Mouse (Mus musculus): Measurements from ENCODE around the gene Ptprs. TPM values are rescaled to one million over a fixed set of nuclear protein-coding genes. Genes with fewer than 3 reads are reported as not detected.
"Not testable (repeated sequence)": the region's sequence is repeated elsewhere in the genome, so short reads cannot be mapped to it uniquely, and the experiment has no call there.

Gene Ptprs
- polyA plus RNA-seq, 1 experiment from 2014 or later, result 111 TPM

GRCm38 (mm10) chr17:56502526-56502925 lies 26.2 kb upstream of the Ptprs start:
- Histone ChIP-seq H3K4me1 (ENCODE audit: control insufficient read depth, insufficient read depth, low read length) (peaks cover 3% of the 10 kb centered on the region; the same call in 1 of the 2 replicates), H3K9me3 (ENCODE audit: control insufficient read depth, low read depth, low read length) (no peaks in the 10 kb centered on the region), H3K36me3 (ENCODE audit: control insufficient read depth, insufficient read depth, low read length) (no peaks in the 10 kb centered on the region), H3K27ac (ENCODE audit: low read length) (no peak overlapping the region), H3K4me3 (ENCODE audit: low read depth, low read length) (no peak overlapping the region), H3K4me2 (replicated peaks; ENCODE audit: low read depth, low read length) (no peak overlapping the region), H3K27me3 (ENCODE audit: control insufficient read depth, insufficient read depth, low read length) (no peaks in the 10 kb centered on the region), H3K9ac (replicated peaks; ENCODE audit: low read depth, low read length) (no peak overlapping the region)
- WGBS, result 31% methylated on average over 9 of the region's 9 CpGs
- no peak for ATAC-seq (ENCODE audit: insufficient number of reproducible peaks, insufficient read depth, low FRiP score, low read depth)

GRCm38 (mm10) chr17:56501635-56502400 lies 25.5 kb upstream of the Ptprs start:
- H3K27ac ChIP-seq (ENCODE audit: low read length); H3K27me3 ChIP-seq (ENCODE audit: control insufficient read depth, insufficient read depth, low read length); H3K4me1 ChIP-seq (ENCODE audit: control insufficient read depth, insufficient read depth, low read length); H3K9ac ChIP-seq (replicated peaks; ENCODE audit: low read depth, low read length); H3K36me3 ChIP-seq (ENCODE audit: control insufficient read depth, insufficient read depth, low read length); H3K4me3 ChIP-seq (ENCODE audit: low read depth, low read length); ATAC-seq (ENCODE audit: insufficient number of reproducible peaks, insufficient read depth, low FRiP score, low read depth); H3K9me3 ChIP-seq (ENCODE audit: control insufficient read depth, low read depth, low read length); H3K4me2 ChIP-seq (replicated peaks; ENCODE audit: low read depth, low read length): not testable (repeated sequence)
- 54% methylated on average over 2 of the region's 2 CpGs for WGBS

GRCm38 (mm10) chr17:56499229-56499628 lies 22.9 kb upstream of the Ptprs start:
- no peak overlapping the region for H3K4me2 ChIP-seq (replicated peaks; ENCODE audit: low read depth, low read length)
- ATAC-seq (ENCODE audit: insufficient number of reproducible peaks, insufficient read depth, low FRiP score, low read depth), result no peak
- H3K27ac ChIP-seq (ENCODE audit: low read length), result no peak overlapping the region
- H3K4me1 ChIP-seq (ENCODE audit: control insufficient read depth, insufficient read depth, low read length), result no peaks in the 10 kb centered on the region
- H3K9ac ChIP-seq (replicated peaks; ENCODE audit: low read depth, low read length), result no peak overlapping the region
- no peak overlapping the region for H3K4me3 ChIP-seq (ENCODE audit: low read depth, low read length)
- WGBS, result 77% methylated on average over 5 of the region's 5 CpGs
- no peaks in the 10 kb centered on the region for H3K27me3 ChIP-seq (ENCODE audit: control insufficient read depth, insufficient read depth, low read length)
- H3K36me3 ChIP-seq (ENCODE audit: control insufficient read depth, insufficient read depth, low read length), result no peaks in the 10 kb centered on the region
- peaks cover 15% of the 10 kb centered on the region for H3K9me3 ChIP-seq (ENCODE audit: control insufficient read depth, low read depth, low read length)

- Histone ChIP-seq H3K4me2 (replicated peaks; ENCODE audit: low read depth, low read length) (no peak overlapping the region), H3K9me3 (ENCODE audit: control insufficient read depth, low read depth, low read length) (peaks cover 35% of the 10 kb centered on the region), H3K9ac (replicated peaks; ENCODE audit: low read depth, low read length) (no peak overlapping the region), H3K27ac (ENCODE audit: low read length) (no peak overlapping the region), H3K36me3 (ENCODE audit: control insufficient read depth, insufficient read depth, low read length) (no peaks in the 10 kb centered on the region), H3K4me1 (ENCODE audit: control insufficient read depth, insufficient read depth, low read length) (no peaks in the 10 kb centered on the region), H3K4me3 (ENCODE audit: low read depth, low read length) (no peak overlapping the region), H3K27me3 (ENCODE audit: control insufficient read depth, insufficient read depth, low read length) (no peaks in the 10 kb centered on the region)
- no peak for ATAC-seq (ENCODE audit: insufficient number of reproducible peaks, insufficient read depth, low FRiP score, low read depth)
- 66% methylated on average over 2 of the region's 2 CpGs for WGBS
Observed at GRCm38 (mm10) chr17:56494480-56494879, 18.2 kb upstream of the Ptprs start.

- Histone ChIP-seq H3K9me3 (ENCODE audit: control insufficient read depth, low read depth, low read length) (peaks cover 35% of the 10 kb centered on the region), H3K27ac (ENCODE audit: low read length) (no peak overlapping the region), H3K36me3 (ENCODE audit: control insufficient read depth, insufficient read depth, low read length) (no peaks in the 10 kb centered on the region), H3K9ac (replicated peaks; ENCODE audit: low read depth, low read length) (no peak overlapping the region), H3K4me2 (replicated peaks; ENCODE audit: low read depth, low read length) (no peak overlapping the region), H3K4me1 (ENCODE audit: control insufficient read depth, insufficient read depth, low read length) (no peaks in the 10 kb centered on the region), H3K4me3 (ENCODE audit: low read depth, low read length) (no peak overlapping the region), H3K27me3 (ENCODE audit: control insufficient read depth, insufficient read depth, low read length) (no peaks in the 10 kb centered on the region)
- 99% methylated on average over 2 of the region's 2 CpGs for WGBS
- no peak for ATAC-seq (ENCODE audit: insufficient number of reproducible peaks, insufficient read depth, low FRiP score, low read depth)
Observed at GRCm38 (mm10) chr17:56493841-56494240, 17.6 kb upstream of the Ptprs start.

GRCm38 (mm10) chr17:56490438-56491152 lies 14.3 kb upstream of the Ptprs start:
- H3K4me3 ChIP-seq (ENCODE audit: low read depth, low read length), result no peak overlapping the region
- 82% methylated on average over 7 of the region's 7 CpGs for WGBS
- H3K9me3 ChIP-seq (ENCODE audit: control insufficient read depth, low read depth, low read length), result peaks cover 30% of the 10 kb centered on the region
- ATAC-seq (ENCODE audit: insufficient number of reproducible peaks, insufficient read depth, low FRiP score, low read depth), result no peak
- H3K27ac ChIP-seq (ENCODE audit: low read length), result no peak overlapping the region
- no peak overlapping the region for H3K4me2 ChIP-seq (replicated peaks; ENCODE audit: low read depth, low read length)
- 0 out of 2 replicates have a peak, but pooled peaks cover 6% of the 10 kb centered on the region for H3K4me1 ChIP-seq (ENCODE audit: control insufficient read depth, insufficient read depth, low read length)
- H3K9ac ChIP-seq (replicated peaks; ENCODE audit: low read depth, low read length), result no peak overlapping the region
- no peaks in the 10 kb centered on the region for H3K36me3 ChIP-seq (ENCODE audit: control insufficient read depth, insufficient read depth, low read length)
- H3K27me3 ChIP-seq (ENCODE audit: control insufficient read depth, insufficient read depth, low read length), result no peaks in the 10 kb centered on the region

GRCm38 (mm10) chr17:56488028-56488427 lies 11.7 kb upstream of the Ptprs start:
- H3K4me1 ChIP-seq (ENCODE audit: control insufficient read depth, insufficient read depth, low read length), result 0 out of 2 replicates have a peak, but pooled peaks cover 6% of the 10 kb centered on the region
- H3K27me3 ChIP-seq (ENCODE audit: control insufficient read depth, insufficient read depth, low read length), result no peaks in the 10 kb centered on the region
- H3K4me3 ChIP-seq (ENCODE audit: low read depth, low read length), result no peak overlapping the region
- no peak overlapping the region for H3K27ac ChIP-seq (ENCODE audit: low read length)
- no peak overlapping the region for H3K4me2 ChIP-seq (replicated peaks; ENCODE audit: low read depth, low read length)
- H3K9ac ChIP-seq (replicated peaks; ENCODE audit: low read depth, low read length), result no peak overlapping the region
- 9% methylated on average over 12 of the region's 12 CpGs for WGBS
- H3K36me3 ChIP-seq (ENCODE audit: control insufficient read depth, insufficient read depth, low read length), result no peaks in the 10 kb centered on the region
- peaks cover 9% of the 10 kb centered on the region for H3K9me3 ChIP-seq (ENCODE audit: control insufficient read depth, low read depth, low read length)
- peak; percentile 2; the same call in 1 of the 2 replicates for ATAC-seq (ENCODE audit: insufficient number of reproducible peaks, insufficient read depth, low FRiP score, low read depth)

- H3K36me3 ChIP-seq (ENCODE audit: control insufficient read depth, insufficient read depth, low read length), result no peaks in the 10 kb centered on the region
- H3K27ac ChIP-seq (ENCODE audit: low read length), result no peak overlapping the region
- H3K4me2 ChIP-seq (replicated peaks; ENCODE audit: low read depth, low read length), result no peak overlapping the region
- H3K9ac ChIP-seq (replicated peaks; ENCODE audit: low read depth, low read length), result no peak overlapping the region
- no peak overlapping the region for H3K4me3 ChIP-seq (ENCODE audit: low read depth, low read length)
- 7% methylated on average over 12 of the region's 16 CpGs for WGBS
- H3K4me1 ChIP-seq (ENCODE audit: control insufficient read depth, insufficient read depth, low read length), result 0 out of 2 replicates have a peak, but pooled peaks cover 6% of the 10 kb centered on the region
- ATAC-seq (ENCODE audit: insufficient number of reproducible peaks, insufficient read depth, low FRiP score, low read depth), result peak; percentile 62; the same call in 1 of the 2 replicates
- H3K27me3 ChIP-seq (ENCODE audit: control insufficient read depth, insufficient read depth, low read length), result no peaks in the 10 kb centered on the region
- peaks cover 3% of the 10 kb centered on the region for H3K9me3 ChIP-seq (ENCODE audit: control insufficient read depth, low read depth, low read length)
Observed at GRCm38 (mm10) chr17:56487441-56487888, 11.2 kb upstream of the Ptprs start.
